Mouse (Mus musculus) heart, embryonic 14.5 days (tissue): ENCODE results near the gene Pak3. TPM values are rescaled to one million over a fixed set of nuclear protein-coding genes. Genes with fewer than 3 reads are reported as not detected.
"Not testable (repeated sequence)": the region's sequence is repeated elsewhere in the genome, so short reads cannot be mapped to it uniquely, and the experiment has no call there.

Experiments used
- ATAC-seq: fragments of 200-750 bp; cut with Nextera tagmentation; 2 replicates; pipeline ENCODE4 v1.8.0; 2017; ENCODE audit warnings: low read depth, moderate TSS enrichment; ENCODE audit not compliant: insufficient number of reproducible peaks, insufficient read depth, low FRiP score
- H3K27ac ChIP-seq, 2 experiments: fragments of 200-500 bp in 1 of 2; fragments of 300-500 bp in 1 of 2; sonication (generic) in 1 of 2; replicated peaks in 1 of 2; 2 replicates each; pipeline ENCODE4 v1.5.1; 2012 to 2014; ENCODE audit warnings: low read depth in 2 of 2, low read length in 2 of 2, control low read depth in 1 of 2, mild to moderate bottlenecking in 1 of 2, mixed read lengths in 1 of 2; ENCODE audit not compliant: control insufficient read depth in 1 of 2, insufficient read depth in 1 of 2
- H3K27me3 ChIP-seq: fragments of 300-500 bp; sonication (generic); 2 replicates; pipeline ENCODE4 v1.6.1; 2014; ENCODE audit warnings: mild to moderate bottlenecking, low read length, control low read depth; ENCODE audit not compliant: control insufficient read depth, insufficient read depth
- H3K36me3 ChIP-seq: fragments of 300-500 bp; sonication (generic); 2 replicates; pipeline ENCODE4 v1.6.1; 2014; ENCODE audit warnings: mild to moderate bottlenecking, control low read depth, low read length, mixed read lengths; ENCODE audit not compliant: control insufficient read depth, insufficient read depth
- H3K4me1 ChIP-seq, 2 experiments: fragments of 200-500 bp in 1 of 2; fragments of 300-500 bp in 1 of 2; sonication (generic) in 1 of 2; 2 replicates each; pipeline ENCODE4 v1.6.1; 2012 to 2014; ENCODE audit warnings: low read length in 2 of 2, control low read depth in 1 of 2, mixed read lengths in 1 of 2; ENCODE audit not compliant: control insufficient read depth in 2 of 2, insufficient read depth in 2 of 2
- H3K4me2 ChIP-seq: fragments of 300-500 bp; sonication (generic); 2 replicates; pipeline ENCODE4 v1.6.1; 2014; ENCODE audit warnings: mild to moderate bottlenecking, low read length
- H3K4me3 ChIP-seq, 2 experiments: fragments of 200-500 bp in 1 of 2; fragments of 300-500 bp in 1 of 2; sonication (generic) in 1 of 2; 2 replicates each; pipeline ENCODE4 v1.5.1; 2012 to 2014; ENCODE audit warnings: low read length in 2 of 2, mild to moderate bottlenecking in 2 of 2, control low read depth in 1 of 2, low read depth in 1 of 2, moderate library complexity in 1 of 2; ENCODE audit not compliant: control insufficient read depth in 1 of 2, insufficient read depth in 1 of 2
- H3K9ac ChIP-seq: fragments of 300-500 bp; sonication (generic); 2 replicates; pipeline ENCODE4 v1.6.1; 2014; ENCODE audit warnings: mild to moderate bottlenecking, low read length
- H3K9me3 ChIP-seq: fragments of 300-500 bp; sonication (generic); 2 replicates; pipeline ENCODE4 v1.6.1; 2016; ENCODE audit warnings: low read length, control low read depth; ENCODE audit not compliant: control insufficient read depth
- WGBS: fragments of 180-500 bp; shearing (Covaris S2); extraction: QIAGEN DNeasy Blood & Tissue Kit; methylation state at CpG from one replicate; pipeline ENCODE4 v1.1.7; 2014; 5-methylcytosine and 5-hydroxymethylcytosine counted together
- polyA plus RNA-seq: library from polyadenylated mRNA; unstranded; fragments of >200 nt; fragmentation: Nextera tagmentation; extraction: Ambion mirVana; gene quantifications from 2 replicates; pipeline ENCODE4 v1.2.1, GENCODE M21; 2014

The Pak3 gene
- 8.2 and 10.4 TPM in 2 replicates for polyA plus RNA-seq

GRCm38 (mm10) chrX:143518168-143518901, at the start of gene Pak3:
TSS of gene Pak3 (plus strand) at chrX:143518591.
- peak within 1 kb of the TSS; percentile 68 for H3K4me2 ChIP-seq
- H3K27me3 ChIP-seq: no peaks in the 10 kb centered on the region
- peak within 1 kb of the TSS; percentile 37 to 44 for H3K4me3 ChIP-seq
- H3K9ac ChIP-seq: peak within 1 kb of the TSS; percentile 41; the same call in 1 of the 2 replicates
- no peaks in the 10 kb centered on the region for H3K36me3 ChIP-seq
- no peak within 1 kb of the TSS for H3K27ac ChIP-seq
- H3K9me3 ChIP-seq: no peaks in the 10 kb centered on the region
- ATAC-seq: no peak
- WGBS: 22% methylated on average over 23 of the region's 23 CpGs
- no peaks in the 10 kb centered on the region for H3K4me1 ChIP-seq

- no peak overlapping the region for H3K9ac ChIP-seq
- H3K4me1 ChIP-seq: no peaks in the 10 kb centered on the region
- no peak overlapping the region for H3K4me3 ChIP-seq
- WGBS: 60% methylated on average over 3 of the region's 3 CpGs
- no peaks in the 10 kb centered on the region for H3K9me3 ChIP-seq
- H3K4me2 ChIP-seq: no peak overlapping the region
- H3K27ac ChIP-seq: no peak overlapping the region
- H3K36me3 ChIP-seq: no peaks in the 10 kb centered on the region
- no peaks in the 10 kb centered on the region; the same call in 1 of the 2 replicates for H3K27me3 ChIP-seq
- ATAC-seq: peak; percentile 100
These were observed 35.5 kb upstream of the Pak3 start for GRCm38 (mm10) chrX:143482866-143483265.

- peak overlapping the region; percentile 57 to 72; a peak in 3 of 4 replicates for H3K27ac ChIP-seq
- peaks cover 0 to 4% of the 10 kb centered on the region in 2 experiments; a peak in 2 of 4 replicates for H3K4me1 ChIP-seq
- ATAC-seq: no peak
- H3K4me2 ChIP-seq: peak overlapping the region; percentile 17; the same call in 1 of the 2 replicates
- no peaks in the 10 kb centered on the region for H3K27me3 ChIP-seq
- no peak overlapping the region for H3K4me3 ChIP-seq
- no peaks in the 10 kb centered on the region for H3K9me3 ChIP-seq
- no peak overlapping the region for H3K9ac ChIP-seq
- H3K36me3 ChIP-seq: no peaks in the 10 kb centered on the region
- WGBS: 42% methylated on average over 4 of the region's 4 CpGs
These were observed 17.2 kb upstream of the Pak3 start for GRCm38 (mm10) chrX:143501053-143501695.

GRCm38 (mm10) chrX:143501776-143502365, 16.5 kb upstream of the Pak3 start:
- no peak for ATAC-seq
- H3K4me1 ChIP-seq: peaks cover 0 to 4% of the 10 kb centered on the region in 2 experiments; a peak in 2 of 4 replicates
- H3K9me3 ChIP-seq: no peaks in the 10 kb centered on the region
- WGBS: 56% methylated on average over 5 of the region's 5 CpGs
- no peak overlapping the region for H3K4me3 ChIP-seq
- H3K4me2 ChIP-seq: peak overlapping the region; percentile 17; the same call in 1 of the 2 replicates
- H3K9ac ChIP-seq: no peak overlapping the region
- H3K27me3 ChIP-seq: no peaks in the 10 kb centered on the region
- H3K27ac ChIP-seq: peak overlapping the region; percentile 57 to 72; a peak in 3 of 4 replicates
- H3K36me3 ChIP-seq: no peaks in the 10 kb centered on the region

GRCm38 (mm10) chrX:143518917-143519316, 526 bp downstream of the Pak3 start:
- no peak overlapping the region for H3K27ac ChIP-seq
- H3K36me3 ChIP-seq: no peaks in the 10 kb centered on the region
- peak overlapping the region; percentile 37 to 44 for H3K4me3 ChIP-seq
- H3K27me3 ChIP-seq: no peaks in the 10 kb centered on the region
- WGBS: 12% methylated on average over 7 of the region's 7 CpGs
- ATAC-seq: no peak
- H3K9me3 ChIP-seq: no peaks in the 10 kb centered on the region
- H3K4me1 ChIP-seq: no peaks in the 10 kb centered on the region
- peak overlapping the region; percentile 68 for H3K4me2 ChIP-seq
- peak overlapping the region; percentile 41; the same call in 1 of the 2 replicates for H3K9ac ChIP-seq

GRCm38 (mm10) chrX:143519454-143519853, 1.1 kb downstream of the Pak3 start:
- not testable (repeated sequence) for H3K9ac ChIP-seq, H3K27me3 ChIP-seq, H3K9me3 ChIP-seq, H3K36me3 ChIP-seq, H3K4me2 ChIP-seq, H3K27ac ChIP-seq, ATAC-seq, H3K4me3 ChIP-seq, H3K4me1 ChIP-seq
- 66% methylated on average over 5 of the region's 5 CpGs for WGBS

- Histone ChIP-seq H3K4me2 (no peak overlapping the region), H3K27ac (no peak overlapping the region), H3K9ac (no peak overlapping the region), H3K36me3 (no peaks in the 10 kb centered on the region), H3K4me1 (no peaks in the 10 kb centered on the region), H3K27me3 (no peaks in the 10 kb centered on the region), H3K4me3 (no peak overlapping the region), H3K9me3 (no peaks in the 10 kb centered on the region)
- 48% methylated on average over 1 of the region's 1 CpGs for WGBS
- ATAC-seq: no peak
These were observed 1.8 kb downstream of the Pak3 start for GRCm38 (mm10) chrX:143520195-143520594.
